Mouse (Mus musculus) WW6 (cell line): Measurements from ENCODE around the gene Fam160b1.

Experiments
- DNase-seq: peaks from one replicate; pipeline ENCODE4 v3.0.0-alpha.2; 2013; ENCODE audit warnings: low read depth, low spot score

Gene Fam160b1

DNA sequence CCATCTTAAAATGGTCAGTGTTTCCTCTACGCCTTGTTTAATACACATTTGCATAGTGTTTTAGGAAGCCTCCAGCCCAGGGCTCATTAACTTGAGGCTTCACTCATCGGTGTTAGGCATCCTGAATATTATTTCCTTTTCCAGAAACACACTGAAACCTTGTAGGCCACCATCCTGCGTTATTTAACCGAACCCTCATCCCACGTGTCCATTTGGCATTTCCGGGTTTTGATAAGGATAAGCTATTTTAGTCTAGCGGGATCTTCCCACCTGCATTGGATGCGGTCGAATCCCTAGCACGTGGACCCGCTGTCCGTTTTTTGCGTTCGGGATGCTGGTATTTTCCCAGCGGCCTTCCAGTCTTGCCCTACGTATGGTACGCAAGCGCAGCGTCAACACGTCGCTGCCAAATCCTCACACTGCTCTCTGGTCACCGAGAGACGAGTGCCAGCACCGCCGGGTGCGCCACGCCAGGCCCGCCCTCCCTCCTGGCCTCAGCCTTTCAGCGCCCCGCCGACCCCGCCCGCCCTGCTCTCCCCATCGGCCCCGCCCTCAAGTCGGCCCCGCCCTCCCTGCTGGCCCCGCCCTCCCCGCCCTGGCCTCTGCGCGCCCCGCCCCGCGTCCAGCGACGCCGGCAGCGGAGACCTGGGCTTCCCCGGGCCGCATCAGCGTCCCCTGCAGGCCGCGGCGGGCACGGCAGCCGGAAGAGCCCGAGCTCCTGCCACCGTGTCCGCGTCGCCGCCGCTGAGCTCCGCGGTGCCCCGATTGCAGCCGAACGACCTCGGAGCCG is at the start of gene Fam160b1:
Gene Fam160b1 (plus strand): TSS at position 340 of the 790 bp plus-strand sequence.
- DNase-seq, result peak; percentile 77

DNA sequence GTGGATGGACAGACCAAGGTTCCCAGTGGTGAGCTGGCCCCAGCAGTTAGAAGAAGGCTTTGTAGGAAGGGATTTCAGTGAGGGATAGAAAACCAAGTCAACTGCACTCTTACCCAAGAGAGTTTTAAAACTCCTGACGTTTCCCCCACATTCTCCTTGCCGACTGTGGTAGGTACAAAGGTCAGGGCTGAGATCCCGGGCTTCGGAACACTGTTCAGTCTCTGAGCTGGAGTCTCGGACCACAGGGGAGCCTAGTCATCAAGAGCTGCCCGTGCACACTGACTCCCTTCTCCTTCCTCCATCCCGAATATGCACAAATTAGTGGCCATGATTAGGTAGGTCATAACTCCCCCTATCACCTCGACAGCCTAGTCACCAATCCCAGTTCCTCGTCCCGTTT is 47.3 kb upstream of the Fam160b1 start:
- no peak for DNase-seq

- DNase-seq, result no peak
These were observed 46.6 kb upstream of the Fam160b1 start for GRCm38 (mm10) chr19:57313891-57314345.

DNA sequence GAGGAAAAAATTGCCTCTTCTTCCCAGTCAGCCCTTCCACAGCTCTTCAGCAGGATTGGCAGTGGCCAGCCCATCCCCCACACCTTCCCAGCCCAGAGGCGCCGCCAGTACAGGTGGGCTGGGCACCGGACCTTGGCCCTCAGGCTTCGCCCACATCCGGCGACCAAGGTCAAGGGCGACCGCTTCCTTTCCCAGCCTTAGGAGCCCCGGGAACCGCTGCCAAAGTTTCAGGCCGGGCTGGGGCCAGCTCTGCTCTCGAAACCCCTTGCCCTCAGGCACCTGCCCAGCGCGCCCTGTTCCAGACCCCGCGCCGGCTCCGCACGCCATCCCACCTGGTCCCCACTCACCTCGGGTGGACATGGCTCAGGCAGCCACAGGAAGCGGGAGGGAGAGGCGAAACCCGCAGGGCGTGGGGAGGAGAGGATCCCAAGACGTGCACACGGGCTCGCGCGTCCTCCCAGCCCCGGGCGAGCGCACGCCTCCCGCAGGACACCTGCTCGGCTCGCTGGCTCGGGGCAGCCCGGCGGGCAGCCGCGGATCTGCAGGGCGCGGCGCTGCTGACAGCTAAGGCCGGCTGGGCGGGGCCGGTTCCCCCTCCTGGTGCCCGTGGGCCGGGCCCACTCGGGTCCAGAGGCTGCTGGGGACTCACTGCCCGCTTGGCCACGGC is 46.0 kb upstream of the Fam160b1 start, which contains the start of gene Ablim1:
Gene Ablim1 (minus strand): TSS at position 574 of the 667 bp plus-strand sequence.
- no peak for DNase-seq

DNA sequence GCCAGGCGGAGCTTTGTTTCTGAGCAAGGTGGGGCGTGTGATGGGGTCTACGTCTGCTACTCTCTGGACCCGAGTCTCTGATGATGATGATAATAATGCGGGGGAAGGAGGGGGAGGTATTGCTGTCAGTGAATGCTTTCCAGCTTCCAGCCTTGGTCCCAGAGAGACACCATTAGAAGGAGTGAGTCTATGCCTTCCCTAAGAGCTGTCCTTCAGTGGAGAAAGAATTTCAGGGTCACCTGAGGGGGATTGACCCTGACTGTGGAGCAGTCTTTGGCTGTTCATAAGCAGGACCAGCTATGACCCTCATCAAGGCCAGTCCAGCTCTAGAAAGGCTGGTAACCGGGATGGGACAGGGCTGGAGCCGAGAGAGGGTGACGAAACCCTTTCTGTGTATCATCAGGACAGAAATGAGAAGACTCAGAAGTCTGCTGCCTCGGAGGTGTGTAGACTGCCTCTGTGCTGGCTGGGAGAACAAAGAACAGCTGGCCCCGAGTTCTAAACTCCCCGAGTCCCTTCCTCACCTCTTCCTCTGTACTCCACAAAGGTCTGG is 45.4 kb upstream of the Fam160b1 start:
- DNase-seq, result no peak

DNA sequence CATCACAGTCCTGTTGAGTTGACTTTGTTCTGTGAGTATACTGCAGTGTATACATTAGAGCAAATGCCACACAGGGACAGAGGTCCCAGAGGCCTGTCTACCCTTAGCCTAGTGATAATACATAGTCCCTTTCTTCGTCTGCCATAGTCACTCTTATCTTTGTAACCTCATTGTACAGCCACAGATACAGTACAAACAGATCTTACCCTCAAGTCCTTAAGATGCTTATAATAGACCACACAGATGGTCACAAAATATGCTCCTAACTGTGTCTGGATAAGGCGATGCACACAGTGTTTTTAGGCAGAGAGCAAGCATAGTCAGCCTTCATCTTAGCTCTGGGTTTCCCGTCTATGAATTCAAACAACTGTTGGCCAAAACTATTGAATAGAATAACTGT is 43.9 kb upstream of the Fam160b1 start:
- no peak for DNase-seq

GRCm38 (mm10) chr19:57320656-57321382 is 39.7 kb upstream of the Fam160b1 start:
- no peak for DNase-seq

DNA sequence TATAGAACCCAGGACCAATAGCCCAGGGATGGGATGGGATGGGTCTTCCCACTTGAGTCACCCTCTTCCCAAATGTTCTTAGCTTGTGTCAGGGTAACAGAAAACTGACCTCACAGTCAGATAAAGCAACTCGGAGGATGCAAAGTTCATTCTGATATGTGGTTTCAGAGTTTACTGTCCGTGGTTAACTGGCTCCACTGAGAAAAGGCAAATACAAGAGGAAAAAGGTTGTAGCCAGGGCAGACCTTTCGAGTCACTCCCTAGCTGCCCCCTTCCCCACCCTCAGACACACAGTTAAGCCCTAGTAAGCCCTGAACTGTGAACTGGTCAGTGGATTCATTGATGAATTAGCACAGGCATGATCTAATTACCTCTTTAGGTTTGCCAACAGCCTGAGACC is 38.6 kb upstream of the Fam160b1 start:
- DNase-seq, result no peak

DNA sequence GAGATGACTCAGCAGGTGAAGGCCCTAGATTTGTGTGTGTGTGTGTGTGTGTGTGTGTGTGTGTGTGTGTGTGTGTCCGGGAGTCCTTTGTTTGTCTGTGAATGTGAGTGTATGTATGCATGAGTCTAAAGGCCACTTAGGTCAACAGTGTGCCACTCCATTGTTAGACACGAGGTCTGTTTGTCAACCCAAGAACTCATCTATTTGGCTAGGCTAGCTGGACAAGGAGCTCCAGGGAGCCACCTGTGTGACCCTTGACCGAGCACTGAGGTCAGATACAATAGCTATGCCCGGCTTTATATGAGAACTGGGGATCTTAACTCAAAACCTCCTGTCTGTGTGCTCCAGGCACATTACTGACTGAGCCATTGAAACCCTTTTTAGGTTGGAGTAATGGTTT is 38.0 kb upstream of the Fam160b1 start:
- DNase-seq, result no peak

DNA sequence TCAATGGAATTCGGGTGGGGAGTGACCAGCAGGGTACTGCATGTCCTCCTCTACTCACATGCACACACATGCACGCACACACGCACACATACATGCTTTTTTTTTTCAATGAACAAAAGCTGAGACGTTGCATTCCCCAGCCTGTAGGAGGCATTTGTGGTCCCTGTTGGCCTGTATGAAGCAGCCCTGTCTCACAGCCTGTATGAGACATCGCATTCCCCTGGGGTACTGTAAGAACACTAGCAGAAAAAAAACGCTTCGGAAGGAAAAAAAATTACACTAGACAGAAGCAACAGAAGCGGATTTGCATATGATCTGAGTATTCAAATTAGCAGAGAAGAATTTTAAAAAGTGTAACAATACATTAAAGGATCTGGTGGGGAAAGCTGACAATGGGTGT is 37.4 kb upstream of the Fam160b1 start:
- no peak for DNase-seq

DNA sequence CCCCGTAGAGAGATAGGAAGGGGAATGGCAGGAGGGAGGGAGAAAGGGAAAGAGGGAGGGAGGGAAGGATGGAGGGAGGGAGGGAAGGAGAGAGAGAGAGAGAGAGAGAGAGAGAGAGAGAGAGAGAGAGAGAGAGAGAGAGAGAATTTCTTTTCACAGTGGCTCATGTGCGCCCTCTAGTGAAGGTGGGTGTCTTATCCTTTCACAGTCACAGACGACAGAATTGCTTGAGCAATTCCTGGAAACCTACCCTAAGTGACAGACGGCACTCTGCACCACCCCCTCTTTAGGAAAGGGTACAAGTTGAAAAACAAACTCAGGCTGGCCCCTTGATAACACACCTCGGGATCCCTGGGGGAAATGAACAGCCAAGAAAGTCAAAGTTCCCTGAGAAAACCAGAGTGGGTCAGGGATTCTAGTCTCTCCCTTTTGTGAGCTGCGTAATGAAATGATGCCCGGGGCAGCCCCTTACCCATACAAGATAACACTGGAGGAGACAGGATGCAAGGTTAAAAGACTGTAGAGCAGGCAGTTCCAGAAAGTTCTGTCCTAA is 34.7 kb upstream of the Fam160b1 start:
- no peak for DNase-seq

DNA sequence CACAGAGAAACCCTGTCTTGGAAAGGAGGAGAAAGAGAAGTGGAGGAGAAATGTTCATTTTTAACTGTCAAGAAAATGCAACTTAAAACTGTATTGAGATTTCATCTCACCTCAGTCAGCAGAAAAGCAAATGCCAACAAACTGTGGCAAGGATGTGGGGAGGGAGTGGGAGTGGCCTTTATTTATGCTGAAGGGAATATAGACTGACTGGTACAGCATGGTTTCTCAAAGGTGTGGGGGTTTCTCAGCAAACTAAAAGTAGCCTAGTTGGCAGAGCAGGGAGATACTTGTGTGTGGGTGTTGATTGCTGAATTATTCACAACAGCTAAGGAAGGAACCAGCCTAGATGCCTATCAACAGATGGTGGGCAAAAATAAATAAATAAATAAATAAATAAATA is 32.8 kb upstream of the Fam160b1 start:
- no peak for DNase-seq

DNA sequence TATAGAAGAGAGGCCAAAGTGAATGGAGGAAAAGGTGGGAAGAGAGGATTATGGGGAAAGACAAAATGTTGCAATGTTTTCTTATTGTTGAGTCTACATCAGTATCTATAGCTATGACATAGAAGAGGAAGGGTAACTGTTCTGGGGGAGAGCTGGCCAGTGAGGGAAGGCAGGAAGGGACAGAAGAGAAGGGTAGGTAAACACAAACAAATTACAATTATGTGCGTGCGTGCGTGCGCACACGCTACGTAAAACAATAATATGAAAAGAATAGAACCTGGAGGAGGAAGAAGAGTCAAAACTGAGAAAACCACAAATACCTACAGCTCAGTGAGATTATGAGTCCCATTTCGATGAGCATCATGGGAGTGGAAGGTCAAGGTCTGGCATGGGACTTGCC is 32.2 kb upstream of the Fam160b1 start:
- DNase-seq, result no peak

GRCm38 (mm10) chr19:57328792-57329191 is 31.7 kb upstream of the Fam160b1 start:
- DNase-seq, result no peak

- no peak for DNase-seq
These were observed 30.2 kb upstream of the Fam160b1 start for GRCm38 (mm10) chr19:57330309-57330708.

DNA sequence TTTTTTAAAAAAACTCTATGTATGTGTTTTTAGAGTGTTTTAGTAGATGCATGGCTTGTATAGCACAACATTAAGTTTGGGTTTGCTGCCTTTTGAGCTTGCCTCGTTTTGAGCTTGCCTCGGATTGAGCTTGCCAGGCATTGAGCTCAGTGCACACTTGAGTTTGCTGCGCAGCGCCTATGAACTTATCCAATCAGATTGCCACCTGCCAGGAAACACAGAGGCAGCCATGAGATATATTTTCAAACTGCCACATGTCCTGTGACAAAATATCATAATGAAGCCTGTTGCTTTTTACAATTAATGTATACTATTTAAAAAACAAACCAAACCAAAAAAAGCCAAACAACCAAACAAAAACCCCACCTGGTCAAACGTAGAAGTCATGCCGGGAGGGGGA is 29.2 kb upstream of the Fam160b1 start:
- DNase-seq, result no peak

GRCm38 (mm10) chr19:57333356-57333755 is 27.1 kb upstream of the Fam160b1 start:
- DNase-seq, result no peak

- DNase-seq, result no peak
These were observed 25.3 kb upstream of the Fam160b1 start for GRCm38 (mm10) chr19:57335135-57335534.

- DNase-seq, result no peak
These were observed 21.1 kb upstream of the Fam160b1 start for GRCm38 (mm10) chr19:57339281-57339864.

GRCm38 (mm10) chr19:57340900-57341742 is 19.4 kb upstream of the Fam160b1 start:
- no peak for DNase-seq
